Mouse (Mus musculus): ENCODE data around the gene Ppp1r36.

DNA sequence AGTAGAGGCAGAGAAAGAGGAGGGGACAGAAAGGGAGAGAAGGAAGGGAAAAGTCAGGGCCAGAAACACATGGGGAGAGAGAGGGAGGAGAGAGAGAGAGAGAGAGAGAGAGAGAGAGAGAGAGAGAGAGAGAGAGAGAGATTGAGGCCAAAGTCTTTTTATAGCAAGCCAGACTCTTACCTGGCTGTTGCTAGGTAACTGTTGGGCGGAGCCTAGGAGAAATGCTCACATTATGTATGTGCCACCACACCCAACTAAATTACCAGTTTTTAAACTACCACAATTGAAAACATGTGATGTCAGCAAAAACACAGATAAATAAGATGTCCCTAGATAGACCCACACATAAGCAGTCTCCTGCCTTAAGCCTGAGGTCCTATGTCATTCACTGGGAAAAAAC is 58.8 kb downstream of the Ppp1r36 start:
- no peak for TF ChIP-seq POLR2A (IDR thresholded peaks at IDR 0.05; ENCODE audit: control insufficient read depth, extremely low read depth, insufficient read depth, low read length, poor library complexity)
- no peak for TF ChIP-seq CTCF (IDR thresholded peaks at IDR 0.05; ENCODE audit: borderline replicate concordance, control insufficient read depth, extremely low read depth, insufficient read depth, low read length, poor library complexity)

Measured in thymus, adult 2 months (tissue).